Mouse (Mus musculus) cortical plate, adult 2 months (tissue): ENCODE data around the gene Lsm2.

ENCODE experiments used
- CTCF ChIP-seq: fragments of 200-500 bp; IDR thresholded peaks from 2 replicates; pipeline ENCODE4 v1.5.1; 2011; ENCODE audit warnings: mild to moderate bottlenecking, control low read depth, low read length; ENCODE audit not compliant: insufficient read depth; ENCODE audit errors: extremely low read depth
- POLR2A ChIP-seq: fragments of 200-500 bp; IDR thresholded peaks from 2 replicates; pipeline ENCODE4 v1.6.1; 2011; ENCODE audit warnings: mild to moderate bottlenecking, low read length, control low read depth; ENCODE audit not compliant: insufficient read depth; ENCODE audit errors: extremely low read depth

- no peak for TF ChIP-seq CTCF
- no peak for TF ChIP-seq POLR2A
Measured at GRCm38 (mm10) chr17:35009586-35009985, 27.9 kb downstream of the Lsm2 start.
